In the genomic region with DNA sequence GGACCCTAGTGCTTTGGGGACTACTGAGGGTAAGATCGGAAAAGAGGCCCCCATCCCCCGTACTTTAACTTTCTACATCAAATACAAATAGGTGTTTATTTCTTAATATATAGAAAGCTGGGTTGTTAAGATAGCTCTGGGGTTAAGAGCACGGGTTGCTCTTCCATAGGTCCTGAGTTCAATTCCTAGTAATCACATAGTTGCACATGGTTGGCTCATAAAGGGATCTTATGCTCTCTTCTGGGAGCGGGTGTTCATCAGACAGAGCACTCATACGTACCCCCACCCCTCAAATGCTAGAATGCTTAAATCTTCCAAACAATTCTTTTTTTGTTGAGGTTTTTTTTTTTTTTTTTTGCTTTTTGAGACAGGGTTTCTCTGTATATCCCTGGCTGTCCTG, we compare ENCODE assay signal across 10 mouse cellular contexts. TPM values are rescaled to one million over a fixed set of nuclear protein-coding genes. Genes with fewer than 3 reads are reported as not detected.
DNase-seq lines count a peak whose midpoint lies in the region; ATAC-seq and TF ChIP-seq lines count a peak whose summit lies in the region.
"Had no signal": no experiment of that assay in that cellular context is flagged by ENCODE, and none has a peak within 500 bp of the region (broad histone marks: within the 10 kb centered on the region; RNA-seq: fewer than 3 reads in every experiment).

No protein-coding gene starts in this region.

- no peak for DNase-seq in heart, adult 9 months (ENCODE audit: low spot score in 2 of 2)
- DNase-seq in G1E (ENCODE audit: low spot score), result no peak
- no peak for DNase-seq in hindbrain, embryonic 11.5 days (ENCODE audit: low spot score)
- no peak for DNase-seq in midbrain, embryonic 10.5 days (ENCODE audit: low spot score)
- no peak for DNase-seq in thymus, postnatal 10 days (ENCODE audit: low spot score in 2 of 2)
- DNase-seq in layer of hippocampus, adult 11-12 months (ENCODE audit: low spot score), result no peak
- no peak for DNase-seq in urinary bladder, postnatal 10 days (ENCODE audit: low spot score)

- TF ChIP-seq CTCF in G1E (IDR thresholded peaks at IDR 0.05; ENCODE audit: low read depth, low read length), result no peak

- H3K36me3 ChIP-seq in heart, embryonic 13.5 days, result peaks cover 26% of the 10 kb centered on the region
- peaks cover 27% of the 10 kb centered on the region for H3K36me3 ChIP-seq in G1E (replicated peaks)
- H3K36me3 ChIP-seq in hindbrain, embryonic 11.5 days (ENCODE audit: control insufficient read depth, insufficient read depth, low read length), result no peaks in the 10 kb centered on the region; the same call in 1 of the 2 replicates
- H3K36me3 ChIP-seq in midbrain, embryonic 10.5 days, result peaks cover 28% of the 10 kb centered on the region

- ATAC-seq in heart, embryonic 13.5 days (ENCODE audit: extremely low read depth, insufficient number of reproducible peaks, low FRiP score, low TSS enrichment), result no peak
- no peak for ATAC-seq in G1E (ENCODE audit: extremely low read depth, insufficient number of reproducible peaks, low FRiP score, poor library complexity, severe bottlenecking)
- peak; percentile 18; the same call in 1 of the 2 replicates for ATAC-seq in hindbrain, embryonic 11.5 days (ENCODE audit: low FRiP score)

- H3K9me3 ChIP-seq in heart, embryonic 13.5 days, result no peaks in the 10 kb centered on the region
- no peaks in the 10 kb centered on the region for H3K9me3 ChIP-seq in G1E (replicated peaks)
- no peaks in the 10 kb centered on the region for H3K9me3 ChIP-seq in hindbrain, embryonic 11.5 days (ENCODE audit: control insufficient read depth, low read length)
- no peaks in the 10 kb centered on the region for H3K9me3 ChIP-seq in midbrain, embryonic 10.5 days (replicated peaks)

- H3K9ac ChIP-seq in heart, embryonic 13.5 days, result peak overlapping the region; percentile 87
- peak overlapping the region; percentile 85 for H3K9ac ChIP-seq in hindbrain, embryonic 11.5 days (ENCODE audit: low read depth, low read length)

- peaks cover 30% of the 10 kb centered on the region for H3K4me1 ChIP-seq in heart, embryonic 13.5 days
- peaks cover 15% of the 10 kb centered on the region; the same call in 1 of the 2 replicates for H3K4me1 ChIP-seq in G1E (ENCODE audit: insufficient read depth, low read depth, low read length)
- no peaks in the 10 kb centered on the region for H3K4me1 ChIP-seq in hindbrain, embryonic 11.5 days (replicated peaks; ENCODE audit: control insufficient read depth, insufficient read depth, low read length)
- peaks cover 29% of the 10 kb centered on the region for H3K4me1 ChIP-seq in midbrain, embryonic 10.5 days

- H3K27me3 ChIP-seq in heart, embryonic 13.5 days (replicated peaks), result peaks cover 24% of the 10 kb centered on the region
- H3K27me3 ChIP-seq in G1E (ENCODE audit: insufficient read depth, low read length), result no peaks in the 10 kb centered on the region
- H3K27me3 ChIP-seq in hindbrain, embryonic 11.5 days (ENCODE audit: control insufficient read depth, insufficient read depth, low read length), result peaks cover 2% of the 10 kb centered on the region; the same call in 1 of the 2 replicates
- peaks cover 30% of the 10 kb centered on the region for H3K27me3 ChIP-seq in midbrain, embryonic 10.5 days (ENCODE audit: low read depth, poor library complexity, severe bottlenecking)

- peak overlapping the region; percentile 81 for H3K4me2 ChIP-seq in heart, embryonic 13.5 days
- H3K4me2 ChIP-seq in hindbrain, embryonic 11.5 days (replicated peaks; ENCODE audit: low read depth, low read length), result peak overlapping the region; percentile 77

- H3K27ac ChIP-seq in heart, embryonic 13.5 days (replicated peaks), result peak overlapping the region; percentile 90
- peak overlapping the region; percentile 87; the same call in 1 of the 2 replicates for H3K27ac ChIP-seq in hindbrain, embryonic 11.5 days (ENCODE audit: low read depth, low read length)
- peak overlapping the region; percentile 96 for H3K27ac ChIP-seq in midbrain, embryonic 10.5 days (replicated peaks)

- peak overlapping the region; percentile 71 for H3K4me3 ChIP-seq in heart, embryonic 13.5 days
- peak overlapping the region; percentile 93 for H3K4me3 ChIP-seq in G1E (ENCODE audit: low read depth, low read length)
- H3K4me3 ChIP-seq in hindbrain, embryonic 11.5 days (ENCODE audit: low read depth, low read length), result peak overlapping the region; percentile 79
- peak overlapping the region; percentile 82 for H3K4me3 ChIP-seq in midbrain, embryonic 10.5 days

- WGBS in heart, embryonic 13.5 days, result 12% methylated on average over 5 of the region's 5 CpGs
- WGBS in hindbrain, embryonic 11.5 days, result 12% methylated on average over 5 of the region's 5 CpGs
- WGBS in midbrain, embryonic 10.5 days, result 14% methylated on average over 5 of the region's 5 CpGs

RNA-seq across cellular contexts. Expression of a gene that starts 0.5 kb away (rescaled TPM):
- polyA plus RNA-seq in heart, embryonic 13.5 days (2015; fragmentation: Nextera tagmentation; extraction: Ambion mirVana), result 11.5 and 13.2 TPM in 2 replicates
- total RNA-seq in G1E (2014; fragmentation: Nextera tagmentation) (17.2 and 27.7 TPM in 2 replicates), G1E (2017) (18.6 and 18.9 TPM in 2 replicates)
- polyA plus RNA-seq in G1E (2012), result 2.5 and 2.7 TPM in 2 replicates
- polyA plus RNA-seq in hindbrain, embryonic 11.5 days (2014; fragmentation: Nextera tagmentation; extraction: Ambion mirVana), result 29.9 and 32.4 TPM in 2 replicates
- 26.2 and 30.2 TPM in 2 replicates for polyA plus RNA-seq in midbrain, embryonic 10.5 days (2016; fragmentation: Nextera tagmentation; extraction: Ambion mirVana)

RNA-seq across cellular contexts. Expression of a gene that starts 0.6 kb away (rescaled TPM):
- 0.20 and 0.39 TPM in 2 replicates for polyA plus RNA-seq in heart, embryonic 13.5 days (2015; fragmentation: Nextera tagmentation; extraction: Ambion mirVana)
- total RNA-seq in G1E (2014; fragmentation: Nextera tagmentation), result 0.75 and 1.4 TPM in 2 replicates
- 0.44 and 0.46 TPM in 2 replicates for total RNA-seq in G1E (2017)
- 0.21 and 0.51 TPM in 2 replicates for polyA plus RNA-seq in G1E (2012)
- polyA plus RNA-seq in hindbrain, embryonic 11.5 days (2014; fragmentation: Nextera tagmentation; extraction: Ambion mirVana), result 0.64 and 1.3 TPM in 2 replicates
- 1.6 and 2.7 TPM in 2 replicates for polyA plus RNA-seq in midbrain, embryonic 10.5 days (2016; fragmentation: Nextera tagmentation; extraction: Ambion mirVana)

RNA-seq across cellular contexts. Expression of a gene that starts 12.3 kb away (rescaled TPM):
- 12.0 and 13.6 TPM in 2 replicates for polyA plus RNA-seq in heart, embryonic 13.5 days (2015; fragmentation: Nextera tagmentation; extraction: Ambion mirVana)
- total RNA-seq in G1E (2014; fragmentation: Nextera tagmentation) (57.3 and 59.2 TPM in 2 replicates), G1E (2017) (45.4 and 52.1 TPM in 2 replicates)
- 0.95 and 1.6 TPM in 2 replicates for polyA plus RNA-seq in G1E (2012)
- polyA plus RNA-seq in hindbrain, embryonic 11.5 days (2014; fragmentation: Nextera tagmentation; extraction: Ambion mirVana), result 19.6 and 25.5 TPM in 2 replicates
- 18.5 and 19.5 TPM in 2 replicates for polyA plus RNA-seq in midbrain, embryonic 10.5 days (2016; fragmentation: Nextera tagmentation; extraction: Ambion mirVana)

RNA-seq across cellular contexts. Expression of a gene that starts 12.3 kb away (rescaled TPM):
- polyA plus RNA-seq in heart, embryonic 13.5 days (2015; fragmentation: Nextera tagmentation; extraction: Ambion mirVana), result 1.4 and 1.5 TPM in 2 replicates
- total RNA-seq in G1E (2014; fragmentation: Nextera tagmentation), result not detected in 2 replicates
- total RNA-seq in G1E (2017), result 0.27 and 0.35 TPM in 2 replicates
- polyA plus RNA-seq in G1E (2012), result 0.01 TPM in 1 of 2 replicates, not detected in the other
- polyA plus RNA-seq in hindbrain, embryonic 11.5 days (2014; fragmentation: Nextera tagmentation; extraction: Ambion mirVana), result 9.7 and 10.0 TPM in 2 replicates
- polyA plus RNA-seq in midbrain, embryonic 10.5 days (2016; fragmentation: Nextera tagmentation; extraction: Ambion mirVana), result 8.0 and 8.2 TPM in 2 replicates

RNA-seq across cellular contexts. Expression of a gene that starts 41.1 kb away (rescaled TPM):
- not detected in 2 replicates for polyA plus RNA-seq in heart, embryonic 13.5 days (2015; fragmentation: Nextera tagmentation; extraction: Ambion mirVana)
- total RNA-seq in G1E (2014; fragmentation: Nextera tagmentation), result not detected in 2 replicates
- total RNA-seq in G1E (2017), result not detected in 2 replicates
- not detected in 2 replicates for polyA plus RNA-seq in G1E (2012)
- polyA plus RNA-seq in hindbrain, embryonic 11.5 days (2014; fragmentation: Nextera tagmentation; extraction: Ambion mirVana), result not detected in 2 replicates
- polyA plus RNA-seq in midbrain, embryonic 10.5 days (2016; fragmentation: Nextera tagmentation; extraction: Ambion mirVana), result not detected in 2 replicates
- total RNA-seq: common myeloid progenitor, adult 5-6 weeks; left cerebral cortex, adult 8-10 months had no signal
